Mouse (Mus musculus): ENCODE measurements around the gene Pgm2l1. TPM values are rescaled to one million over a fixed set of nuclear protein-coding genes. Genes with fewer than 3 reads are reported as not detected.

Gene Pgm2l1
- total RNA-seq, 1 experiment = 6.7 TPM

GRCm38 (mm10) chr7:100206144-100206543, 21.1 kb upstream of the Pgm2l1 start:
- no peaks in the 10 kb centered on the region for H3K36me3 ChIP-seq (ENCODE audit: control insufficient read depth, insufficient read depth, low read length, poor library complexity, severe bottlenecking)
- no peak overlapping the region for H3K9ac ChIP-seq (ENCODE audit: insufficient read depth, low read depth, low read length, poor library complexity, severe bottlenecking)
- no peak for TF ChIP-seq HCFC1 (IDR thresholded peaks at IDR 0.05; ENCODE audit: borderline replicate concordance, insufficient read depth, low read length)
- TF ChIP-seq ZC3H11A (IDR thresholded peaks at IDR 0.05; ENCODE audit: borderline replicate concordance, low read depth, low read length) = no peak
- TF ChIP-seq MAFK (IDR thresholded peaks at IDR 0.05; ENCODE audit: insufficient read depth, low read depth, low read length) = no peak
- TF ChIP-seq ZNF384 (IDR thresholded peaks at IDR 0.05; ENCODE audit: low read depth, low read length) = no peak
- TF ChIP-seq CHD2 (IDR thresholded peaks at IDR 0.05; ENCODE audit: low read depth, low read length) = no peak
- H3K4me3 ChIP-seq (ENCODE audit: insufficient read depth in 1 of 2, low read depth in 1 of 2, low read length in 2 of 2, poor library complexity in 1 of 2, severe bottlenecking in 1 of 2) = no peak overlapping the region
- H3K4me1 ChIP-seq (ENCODE audit: control insufficient read depth in 2 of 2, insufficient read depth in 2 of 2, low read length in 2 of 2, poor library complexity in 1 of 2) = no peaks in the 10 kb centered on the region
- no peak for DNase-seq (ENCODE audit: low read depth, low spot score)
- no peak overlapping the region for H3K27ac ChIP-seq (ENCODE audit: insufficient read depth, low read depth, low read length, poor library complexity, severe bottlenecking)
- no peaks in the 10 kb centered on the region for H3K9me3 ChIP-seq (ENCODE audit: control insufficient read depth, insufficient read depth, low read depth, low read length)
- in situ Hi-C loops (cut with MboI; ENCODE audit: low sequenced_read_pairs in 2 of 2, unreplicated experiment in 2 of 2) = no loop called here

- Histone ChIP-seq H3K9ac (ENCODE audit: insufficient read depth, low read depth, low read length, poor library complexity, severe bottlenecking) (no peak overlapping the region), H3K9me3 (ENCODE audit: control insufficient read depth, insufficient read depth, low read depth, low read length) (no peaks in the 10 kb centered on the region), H3K4me3 (ENCODE audit: insufficient read depth in 1 of 2, low read depth in 1 of 2, low read length in 2 of 2, poor library complexity in 1 of 2, severe bottlenecking in 1 of 2) (no peak overlapping the region), H3K36me3 (ENCODE audit: control insufficient read depth, insufficient read depth, low read length, poor library complexity, severe bottlenecking) (no peaks in the 10 kb centered on the region), H3K27ac (ENCODE audit: insufficient read depth, low read depth, low read length, poor library complexity, severe bottlenecking) (no peak overlapping the region), H3K4me1 (ENCODE audit: control insufficient read depth in 2 of 2, insufficient read depth in 2 of 2, low read length in 2 of 2, poor library complexity in 1 of 2) (no peaks in the 10 kb centered on the region)
- no peak for DNase-seq (ENCODE audit: low read depth, low spot score)
- no peak for TF ChIP-seq MAFK (IDR thresholded peaks at IDR 0.05; ENCODE audit: insufficient read depth, low read depth, low read length)
- no peak for TF ChIP-seq CHD2 (IDR thresholded peaks at IDR 0.05; ENCODE audit: low read depth, low read length)
- TF ChIP-seq ZNF384 (IDR thresholded peaks at IDR 0.05; ENCODE audit: low read depth, low read length) = no peak
- no peak for TF ChIP-seq ZC3H11A (IDR thresholded peaks at IDR 0.05; ENCODE audit: borderline replicate concordance, low read depth, low read length)
- in situ Hi-C loops (cut with MboI; ENCODE audit: low sequenced_read_pairs in 2 of 2, unreplicated experiment in 2 of 2) = no loop called here
These were observed 19.3 kb upstream of the Pgm2l1 start for GRCm38 (mm10) chr7:100207886-100208285.

- DNase-seq (ENCODE audit: low read depth, low spot score) = no peak
- no peaks in the 10 kb centered on the region for H3K4me1 ChIP-seq (ENCODE audit: control insufficient read depth in 2 of 2, insufficient read depth in 2 of 2, low read length in 2 of 2, poor library complexity in 1 of 2)
- H3K27ac ChIP-seq (ENCODE audit: insufficient read depth, low read depth, low read length, poor library complexity, severe bottlenecking) = no peak overlapping the region
- H3K9ac ChIP-seq (ENCODE audit: insufficient read depth, low read depth, low read length, poor library complexity, severe bottlenecking) = no peak overlapping the region
- H3K4me3 ChIP-seq (ENCODE audit: insufficient read depth in 1 of 2, low read depth in 1 of 2, low read length in 2 of 2, poor library complexity in 1 of 2, severe bottlenecking in 1 of 2) = no peak overlapping the region
- no peaks in the 10 kb centered on the region for H3K36me3 ChIP-seq (ENCODE audit: control insufficient read depth, insufficient read depth, low read length, poor library complexity, severe bottlenecking)
- TF ChIP-seq ZC3H11A (IDR thresholded peaks at IDR 0.05; ENCODE audit: borderline replicate concordance, low read depth, low read length) (no peak), ZNF384 (IDR thresholded peaks at IDR 0.05; ENCODE audit: low read depth, low read length) (no peak), MAFK (IDR thresholded peaks at IDR 0.05; ENCODE audit: insufficient read depth, low read depth, low read length) (no peak), HCFC1 (IDR thresholded peaks at IDR 0.05; ENCODE audit: borderline replicate concordance, insufficient read depth, low read length) (no peak), CHD2 (IDR thresholded peaks at IDR 0.05; ENCODE audit: low read depth, low read length) (no peak)
- in situ Hi-C loops (cut with MboI; ENCODE audit: low sequenced_read_pairs in 2 of 2, unreplicated experiment in 2 of 2) = no loop called here
- no peaks in the 10 kb centered on the region for H3K9me3 ChIP-seq (ENCODE audit: control insufficient read depth, insufficient read depth, low read depth, low read length)
These were observed 12.9 kb upstream of the Pgm2l1 start for GRCm38 (mm10) chr7:100214310-100214709.

GRCm38 (mm10) chr7:100215116-100215732, 12.0 kb upstream of the Pgm2l1 start:
- TF ChIP-seq MAFK (IDR thresholded peaks at IDR 0.05; ENCODE audit: insufficient read depth, low read depth, low read length) = no peak
- TF ChIP-seq CHD2 (IDR thresholded peaks at IDR 0.05; ENCODE audit: low read depth, low read length) = no peak
- no peak for TF ChIP-seq ZNF384 (IDR thresholded peaks at IDR 0.05; ENCODE audit: low read depth, low read length)
- no peak for TF ChIP-seq HCFC1 (IDR thresholded peaks at IDR 0.05; ENCODE audit: borderline replicate concordance, insufficient read depth, low read length)
- TF ChIP-seq ZC3H11A (IDR thresholded peaks at IDR 0.05; ENCODE audit: borderline replicate concordance, low read depth, low read length) = no peak
- H3K9me3 ChIP-seq (ENCODE audit: control insufficient read depth, insufficient read depth, low read depth, low read length) = no peaks in the 10 kb centered on the region
- H3K36me3 ChIP-seq (ENCODE audit: control insufficient read depth, insufficient read depth, low read length, poor library complexity, severe bottlenecking) = no peaks in the 10 kb centered on the region
- in situ Hi-C loops (cut with MboI; ENCODE audit: low sequenced_read_pairs in 2 of 2, unreplicated experiment in 2 of 2) = no loop called here
- H3K9ac ChIP-seq (ENCODE audit: insufficient read depth, low read depth, low read length, poor library complexity, severe bottlenecking) = no peak overlapping the region
- H3K27ac ChIP-seq (ENCODE audit: insufficient read depth, low read depth, low read length, poor library complexity, severe bottlenecking) = no peak overlapping the region
- H3K4me3 ChIP-seq (ENCODE audit: insufficient read depth in 1 of 2, low read depth in 1 of 2, low read length in 2 of 2, poor library complexity in 1 of 2, severe bottlenecking in 1 of 2) = no peak overlapping the region
- no peaks in the 10 kb centered on the region for H3K4me1 ChIP-seq (ENCODE audit: control insufficient read depth in 2 of 2, insufficient read depth in 2 of 2, low read length in 2 of 2, poor library complexity in 1 of 2)
- no peak for DNase-seq (ENCODE audit: low read depth, low spot score)

GRCm38 (mm10) chr7:100215976-100216375, 11.2 kb upstream of the Pgm2l1 start:
- Histone ChIP-seq H3K4me3 (ENCODE audit: insufficient read depth in 1 of 2, low read depth in 1 of 2, low read length in 2 of 2, poor library complexity in 1 of 2, severe bottlenecking in 1 of 2) (no peak overlapping the region), H3K9me3 (ENCODE audit: control insufficient read depth, insufficient read depth, low read depth, low read length) (no peaks in the 10 kb centered on the region), H3K4me1 (ENCODE audit: control insufficient read depth in 2 of 2, insufficient read depth in 2 of 2, low read length in 2 of 2, poor library complexity in 1 of 2) (no peaks in the 10 kb centered on the region), H3K27ac (ENCODE audit: insufficient read depth, low read depth, low read length, poor library complexity, severe bottlenecking) (no peak overlapping the region), H3K9ac (ENCODE audit: insufficient read depth, low read depth, low read length, poor library complexity, severe bottlenecking) (no peak overlapping the region), H3K36me3 (ENCODE audit: control insufficient read depth, insufficient read depth, low read length, poor library complexity, severe bottlenecking) (no peaks in the 10 kb centered on the region)
- in situ Hi-C loops (cut with MboI; ENCODE audit: low sequenced_read_pairs in 2 of 2, unreplicated experiment in 2 of 2) = no loop called here
- no peak for DNase-seq (ENCODE audit: low read depth, low spot score)
- TF ChIP-seq HCFC1 (IDR thresholded peaks at IDR 0.05; ENCODE audit: borderline replicate concordance, insufficient read depth, low read length) (no peak), ZNF384 (IDR thresholded peaks at IDR 0.05; ENCODE audit: low read depth, low read length) (no peak), ZC3H11A (IDR thresholded peaks at IDR 0.05; ENCODE audit: borderline replicate concordance, low read depth, low read length) (no peak), MAFK (IDR thresholded peaks at IDR 0.05; ENCODE audit: insufficient read depth, low read depth, low read length) (no peak), CHD2 (IDR thresholded peaks at IDR 0.05; ENCODE audit: low read depth, low read length) (no peak)
